Mouse (Mus musculus): ENCODE results near the gene Cep41. TPM values are rescaled to one million over a fixed set of nuclear protein-coding genes. Genes with fewer than 3 reads are reported as not detected.

Gene Cep41
- polyA plus RNA-seq, 2 experiments = 44.3 to 50.9 TPM

- ATAC-seq (ENCODE audit: low FRiP score, low read depth) (peak; percentile 47), DNase-seq (ENCODE audit: low spot score) (peak; percentile 62)
- Histone ChIP-seq H3K27me3 (ENCODE audit: control insufficient read depth, insufficient read depth, low read length) (no peaks in the 10 kb centered on the region), H3K4me2 (replicated peaks; ENCODE audit: low read depth, low read length, severe bottlenecking) (no peak overlapping the region), H3K9ac (ENCODE audit: low read depth, low read length, severe bottlenecking) (no peak overlapping the region), H3K4me3 (replicated peaks; ENCODE audit: low read length) (no peak overlapping the region), H3K27ac (replicated peaks; ENCODE audit: low read depth, low read length) (peak overlapping the region; percentile 95), H3K4me1 (ENCODE audit: control insufficient read depth, insufficient read depth, low read length) (peaks cover 74% of the 10 kb centered on the region), H3K9me3 (ENCODE audit: control insufficient read depth, low read length) (no peaks in the 10 kb centered on the region), H3K36me3 (ENCODE audit: control insufficient read depth, insufficient read depth, low read length) (peaks cover 12% of the 10 kb centered on the region; the same call in 1 of the 2 replicates)
- no peak for TF ChIP-seq POLR2A (IDR thresholded peaks at IDR 0.05; ENCODE audit: borderline replicate concordance, extremely low read depth, insufficient read depth, insufficient read length)
- 24% methylated on average over 6 of the region's 6 CpGs for WGBS
Observed at GRCm38 (mm10) chr6:30653518-30653917, 40.0 kb downstream of the Cep41 start.

- TF ChIP-seq POLR2A (IDR thresholded peaks at IDR 0.05; ENCODE audit: borderline replicate concordance, extremely low read depth, insufficient read depth, insufficient read length) = no peak
- ATAC-seq (ENCODE audit: low FRiP score, low read depth) (no peak), DNase-seq (ENCODE audit: low spot score) (no peak)
- H3K9ac ChIP-seq (ENCODE audit: low read depth, low read length, severe bottlenecking) = peak overlapping the region; percentile 38; the same call in 1 of the 2 replicates
- no peaks in the 10 kb centered on the region for H3K9me3 ChIP-seq (ENCODE audit: control insufficient read depth, low read length)
- peaks cover 80% of the 10 kb centered on the region for H3K4me1 ChIP-seq (ENCODE audit: control insufficient read depth, insufficient read depth, low read length)
- WGBS = 38% methylated on average over 9 of the region's 9 CpGs
- H3K4me2 ChIP-seq (replicated peaks; ENCODE audit: low read depth, low read length, severe bottlenecking) = no peak overlapping the region
- no peak overlapping the region for H3K4me3 ChIP-seq (replicated peaks; ENCODE audit: low read length)
- peak overlapping the region; percentile 95 for H3K27ac ChIP-seq (replicated peaks; ENCODE audit: low read depth, low read length)
- H3K36me3 ChIP-seq (ENCODE audit: control insufficient read depth, insufficient read depth, low read length) = peaks cover 12% of the 10 kb centered on the region; the same call in 1 of the 2 replicates
- H3K27me3 ChIP-seq (ENCODE audit: control insufficient read depth, insufficient read depth, low read length) = no peaks in the 10 kb centered on the region
Observed at GRCm38 (mm10) chr6:30652425-30653188, 40.9 kb downstream of the Cep41 start.

GRCm38 (mm10) chr6:30649651-30650296 is 43.8 kb downstream of the Cep41 start:
- H3K9me3 ChIP-seq (ENCODE audit: control insufficient read depth, low read length) = no peaks in the 10 kb centered on the region
- no peaks in the 10 kb centered on the region for H3K27me3 ChIP-seq (ENCODE audit: control insufficient read depth, insufficient read depth, low read length)
- H3K4me1 ChIP-seq (ENCODE audit: control insufficient read depth, insufficient read depth, low read length) = peaks cover 64% of the 10 kb centered on the region
- no peak overlapping the region for H3K4me2 ChIP-seq (replicated peaks; ENCODE audit: low read depth, low read length, severe bottlenecking)
- H3K9ac ChIP-seq (ENCODE audit: low read depth, low read length, severe bottlenecking) = no peak overlapping the region
- peak; percentile 85 for DNase-seq (ENCODE audit: low spot score)
- peak overlapping the region; percentile 95 for H3K27ac ChIP-seq (replicated peaks; ENCODE audit: low read depth, low read length)
- TF ChIP-seq POLR2A (IDR thresholded peaks at IDR 0.05; ENCODE audit: borderline replicate concordance, extremely low read depth, insufficient read depth, insufficient read length) = no peak
- H3K36me3 ChIP-seq (ENCODE audit: control insufficient read depth, insufficient read depth, low read length) = no peaks in the 10 kb centered on the region
- peak; percentile 70 for ATAC-seq (ENCODE audit: low FRiP score, low read depth)
- WGBS = 44% methylated on average over 11 of the region's 11 CpGs
- H3K4me3 ChIP-seq (replicated peaks; ENCODE audit: low read length) = no peak overlapping the region

- no peak for DNase-seq (ENCODE audit: low spot score)
- no peaks in the 10 kb centered on the region for H3K9me3 ChIP-seq (ENCODE audit: control insufficient read depth, low read length)
- no peak overlapping the region for H3K4me3 ChIP-seq (replicated peaks; ENCODE audit: low read length)
- no peak overlapping the region for H3K4me2 ChIP-seq (replicated peaks; ENCODE audit: low read depth, low read length, severe bottlenecking)
- WGBS = 31% methylated on average over 6 of the region's 6 CpGs
- H3K27me3 ChIP-seq (ENCODE audit: control insufficient read depth, insufficient read depth, low read length) = no peaks in the 10 kb centered on the region
- TF ChIP-seq POLR2A (IDR thresholded peaks at IDR 0.05; ENCODE audit: borderline replicate concordance, extremely low read depth, insufficient read depth, insufficient read length) = no peak
- no peaks in the 10 kb centered on the region for H3K36me3 ChIP-seq (ENCODE audit: control insufficient read depth, insufficient read depth, low read length)
- peak overlapping the region; percentile 83; the same call in 1 of the 2 replicates for H3K27ac ChIP-seq (replicated peaks; ENCODE audit: low read depth, low read length)
- no peak overlapping the region for H3K9ac ChIP-seq (ENCODE audit: low read depth, low read length, severe bottlenecking)
- ATAC-seq (ENCODE audit: low FRiP score, low read depth) = no peak
- peaks cover 49% of the 10 kb centered on the region for H3K4me1 ChIP-seq (ENCODE audit: control insufficient read depth, insufficient read depth, low read length)
Observed at GRCm38 (mm10) chr6:30645379-30645778, 48.2 kb downstream of the Cep41 start.

- peak; percentile 14; the same call in 1 of the 2 replicates for ATAC-seq (ENCODE audit: low FRiP score, low read depth)
- WGBS = 39% methylated on average over 3 of the region's 3 CpGs
Observed at GRCm38 (mm10) chr6:30644462-30644861, 49.1 kb downstream of the Cep41 start.

More at GRCm38 (mm10) chr6:30644462-30644861, 49.1 kb downstream of the Cep41 start:
- no peak for TF ChIP-seq POLR2A (IDR thresholded peaks at IDR 0.05; ENCODE audit: borderline replicate concordance, extremely low read depth, insufficient read depth, insufficient read length)
- peak overlapping the region; percentile 83 for H3K27ac ChIP-seq (replicated peaks; ENCODE audit: low read depth, low read length)
- H3K4me3 ChIP-seq (replicated peaks; ENCODE audit: low read length) = no peak overlapping the region
- no peaks in the 10 kb centered on the region for H3K9me3 ChIP-seq (ENCODE audit: control insufficient read depth, low read length)
- H3K4me2 ChIP-seq (replicated peaks; ENCODE audit: low read depth, low read length, severe bottlenecking) = no peak overlapping the region
- no peaks in the 10 kb centered on the region for H3K27me3 ChIP-seq (ENCODE audit: control insufficient read depth, insufficient read depth, low read length)
- H3K36me3 ChIP-seq (ENCODE audit: control insufficient read depth, insufficient read depth, low read length) = no peaks in the 10 kb centered on the region
- H3K9ac ChIP-seq (ENCODE audit: low read depth, low read length, severe bottlenecking) = no peak overlapping the region
- peaks cover 42% of the 10 kb centered on the region for H3K4me1 ChIP-seq (ENCODE audit: control insufficient read depth, insufficient read depth, low read length)
- DNase-seq (ENCODE audit: low spot score) = no peak
